Mouse (Mus musculus) telencephalon, adult 2 months (tissue): ENCODE data around the gene Mettl9.

Experiments
- DNase-seq: peaks from one replicate; pipeline ENCODE4 v3.0.0-alpha.2; 2011; ENCODE audit warnings: low read depth, low spot score

Gene Mettl9

DNA sequence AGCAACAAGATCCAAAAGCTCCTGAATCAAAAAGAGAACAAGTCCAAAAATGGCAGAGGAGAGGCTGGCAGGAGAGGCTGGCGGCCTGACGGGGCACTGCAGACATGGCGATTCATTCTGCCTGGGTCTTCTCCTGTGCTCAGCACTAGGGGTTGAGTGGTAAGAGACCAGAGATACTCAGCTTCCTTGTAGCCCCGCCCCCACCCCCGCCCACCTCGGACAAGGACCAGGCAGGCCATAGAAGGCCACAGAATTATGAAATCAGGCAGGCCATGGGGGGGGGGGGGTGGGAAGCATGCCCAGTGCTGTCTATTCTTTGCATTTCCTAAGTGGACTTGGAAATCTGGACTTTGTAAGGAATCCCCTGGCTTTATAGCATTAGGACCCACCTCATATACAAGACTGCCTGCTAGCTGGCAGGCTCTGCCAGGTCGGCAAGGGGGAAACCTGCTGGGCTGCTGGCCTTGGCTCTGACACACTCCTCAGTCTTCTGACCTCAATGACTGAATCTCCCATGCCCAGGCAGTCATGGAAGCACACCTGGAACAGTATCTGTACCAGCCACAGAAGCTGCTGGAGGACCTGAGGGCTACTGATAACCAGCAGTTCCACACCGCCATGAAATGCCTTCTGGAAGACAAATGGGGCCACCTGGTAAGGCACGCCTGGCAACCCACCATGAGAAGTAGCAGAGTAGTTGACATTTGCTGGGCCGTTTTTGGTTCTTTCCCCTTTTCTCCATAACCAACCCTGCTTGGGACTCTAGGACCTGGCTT lies 64.6 kb downstream of the Mettl9 start:
- DNase-seq = no peak

DNA sequence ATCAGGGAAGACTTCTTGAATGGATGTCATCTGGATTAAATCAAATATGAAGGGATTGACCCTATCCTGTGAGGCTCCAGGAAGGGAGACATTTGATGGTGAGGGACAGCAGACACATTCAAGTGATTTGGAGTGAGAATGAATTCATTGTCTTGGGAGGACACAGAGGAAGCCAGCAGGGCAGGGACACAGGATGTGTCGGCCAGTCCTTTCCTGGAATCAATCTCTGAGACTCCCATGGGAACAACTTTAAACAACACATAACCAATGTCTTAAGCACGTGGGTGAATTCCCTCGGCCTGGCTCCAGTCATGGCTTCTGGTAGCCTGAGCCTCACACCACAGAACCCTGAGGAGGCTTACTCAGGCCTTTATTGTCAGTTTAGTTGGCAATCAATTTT lies 73.6 kb downstream of the Mettl9 start:
- DNase-seq = no peak

DNA sequence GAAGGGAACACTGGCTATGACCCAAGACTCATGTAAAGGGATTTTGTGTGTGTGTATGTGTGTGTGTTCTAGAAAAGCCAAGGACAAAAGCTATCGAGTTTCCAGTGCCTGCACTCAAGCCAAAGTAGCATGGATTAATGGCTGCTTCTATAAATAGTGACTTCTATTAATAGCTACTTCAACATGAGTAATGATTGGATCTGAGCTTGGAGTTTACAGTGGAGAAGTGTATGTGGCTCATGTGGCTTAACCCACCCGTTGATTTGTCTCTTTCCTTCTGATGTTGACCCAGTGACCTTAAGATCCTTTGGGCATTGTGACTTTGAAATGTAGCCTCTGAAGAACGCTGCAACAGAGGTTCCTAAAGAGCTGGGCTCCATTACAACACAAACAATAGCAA lies 77.1 kb downstream of the Mettl9 start:
- DNase-seq = no peak

DNA sequence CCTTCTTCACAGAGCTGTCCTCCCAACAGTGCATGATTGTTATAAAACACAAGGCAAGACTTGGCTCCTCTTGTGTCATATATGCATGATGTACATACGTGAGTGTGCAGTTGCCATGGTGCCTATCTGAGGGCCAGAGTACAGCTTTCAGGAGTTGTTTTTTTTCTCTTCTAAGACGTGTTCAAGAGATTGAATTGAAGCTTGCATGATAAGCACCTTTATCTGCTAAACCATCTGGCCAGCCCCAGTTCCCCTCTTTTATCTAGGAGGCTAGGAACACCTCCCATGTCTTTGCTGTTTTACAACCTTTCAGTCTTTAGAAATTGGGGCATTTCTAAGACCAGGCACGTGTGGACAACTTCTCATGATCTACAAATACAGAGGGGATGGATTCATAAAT lies 77.5 kb downstream of the Mettl9 start:
- no peak for DNase-seq

DNA sequence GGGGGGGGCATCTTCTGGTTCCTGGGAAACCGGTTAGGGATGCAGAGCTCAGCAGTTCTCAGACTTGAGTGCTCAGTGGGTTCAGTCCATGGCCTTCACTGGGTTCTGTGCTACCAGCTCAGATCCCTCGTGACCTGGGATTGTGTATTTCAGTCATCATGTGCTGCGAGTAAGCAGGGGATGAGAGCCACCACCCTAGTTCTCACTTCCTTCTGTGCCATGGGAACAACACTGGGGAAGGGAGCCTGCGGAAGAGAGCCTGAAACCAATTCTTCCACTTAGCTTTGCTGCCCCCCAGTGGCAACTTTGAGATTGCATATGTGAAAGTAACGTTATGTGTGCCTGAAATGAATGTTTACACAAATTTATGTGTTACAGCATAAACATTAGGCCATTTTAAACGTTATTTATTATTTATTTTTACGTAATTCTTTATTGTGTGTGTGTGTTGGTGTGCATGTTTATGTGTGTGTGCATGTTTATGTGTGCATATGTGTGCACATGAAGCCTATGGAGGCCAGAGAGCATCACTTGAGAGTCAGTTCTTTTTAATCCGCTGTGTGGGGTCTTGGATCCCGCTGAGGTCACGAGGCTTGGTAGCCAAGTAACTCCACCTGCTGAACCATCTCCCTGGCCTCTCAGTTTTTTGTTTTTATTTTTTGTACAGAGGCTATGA lies 86.0 kb downstream of the Mettl9 start:
- DNase-seq = peak; percentile 45
